Mouse (Mus musculus) hindbrain, embryonic 16.5 days (tissue): Measurements from ENCODE around the gene Lrrc72. TPM values are rescaled to one million over a fixed set of nuclear protein-coding genes. Genes with fewer than 3 reads are reported as not detected.

ENCODE experiments used
- ATAC-seq: fragments of 200-750 bp; cut with Nextera tagmentation; 2 replicates; pipeline ENCODE4 v1.8.0; 2017; ENCODE audit warnings: moderate TSS enrichment, moderate library complexity
- H3K27ac ChIP-seq: fragments of 300-500 bp; sonication (generic); 2 replicates; pipeline ENCODE4 v1.5.1; 2014; ENCODE audit warnings: low read depth, mild to moderate bottlenecking, control low read depth, low read length, moderate library complexity
- H3K27me3 ChIP-seq: fragments of 300-500 bp; sonication (generic); replicated peaks from 2 replicates; pipeline ENCODE4 v1.6.1; 2014; ENCODE audit warnings: low read length; ENCODE audit not compliant: control insufficient read depth, insufficient read depth
- H3K36me3 ChIP-seq: fragments of 300-500 bp; sonication (generic); 2 replicates; pipeline ENCODE4 v1.6.1; 2014; ENCODE audit warnings: mild to moderate bottlenecking, low read length, moderate library complexity, mixed read lengths; ENCODE audit not compliant: control insufficient read depth, insufficient read depth
- H3K4me1 ChIP-seq: fragments of 300-500 bp; sonication (generic); 2 replicates; pipeline ENCODE4 v1.6.1; 2014; ENCODE audit warnings: low read depth, low read length; ENCODE audit not compliant: control insufficient read depth, insufficient read depth
- H3K4me2 ChIP-seq: fragments of 300-500 bp; sonication (generic); 2 replicates; pipeline ENCODE4 v1.6.1; 2014; ENCODE audit warnings: mild to moderate bottlenecking, low read length, control low read depth, moderate library complexity
- H3K4me3 ChIP-seq: fragments of 300-500 bp; sonication (generic); 2 replicates; pipeline ENCODE4 v1.5.1; 2014; ENCODE audit warnings: mild to moderate bottlenecking, low read length, control low read depth, moderate library complexity
- H3K9ac ChIP-seq: fragments of 300-500 bp; sonication (generic); 2 replicates; pipeline ENCODE4 v1.6.1; 2014; ENCODE audit warnings: low read depth, mild to moderate bottlenecking, control low read depth, low read length, moderate library complexity
- H3K9me3 ChIP-seq: fragments of 300-500 bp; sonication (generic); 2 replicates; pipeline ENCODE4 v1.6.1; 2014; ENCODE audit warnings: mild to moderate bottlenecking, low read length, moderate library complexity; ENCODE audit not compliant: control insufficient read depth
- WGBS: fragments of 180-500 bp; shearing (Covaris S2); extraction: QIAGEN DNeasy Blood & Tissue Kit; methylation state at CpG from one replicate; pipeline ENCODE4 v1.1.7; 2014; 5-methylcytosine and 5-hydroxymethylcytosine counted together
- polyA plus RNA-seq: library from polyadenylated mRNA; unstranded; fragments of >200 nt; fragmentation: Nextera tagmentation; extraction: Ambion mirVana; gene quantifications from 2 replicates; pipeline ENCODE4 v1.2.1, GENCODE M21; 2015

The Lrrc72 gene
- not detected in 2 replicates for polyA plus RNA-seq

DNA sequence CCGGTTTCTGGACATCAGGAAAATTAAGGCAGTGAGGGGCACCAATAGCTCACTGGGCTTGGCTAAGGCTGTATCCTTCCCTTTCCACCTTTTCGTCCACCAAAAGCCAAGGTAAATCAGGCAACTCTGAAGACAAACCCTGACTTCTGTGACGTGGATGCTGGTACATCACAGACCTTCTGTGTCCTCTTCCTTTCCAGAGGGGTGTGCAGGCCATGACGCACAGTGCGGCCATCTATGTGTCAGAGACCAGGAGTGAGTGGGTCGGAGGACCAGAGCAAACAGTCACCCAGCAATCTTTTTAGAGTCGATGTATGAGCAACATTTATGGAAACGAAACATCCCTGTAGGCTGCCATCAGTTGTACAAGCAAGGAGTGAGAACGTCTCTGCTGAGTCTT is at the start of gene Lrrc72:
Gene Lrrc72 (minus strand): TSS at position 101 of the 400 bp plus-strand sequence.
- no peak for ATAC-seq
- H3K9ac ChIP-seq = no peak within 1 kb of the TSS
- WGBS = 92% methylated on average over 9 of the region's 9 CpGs

DNA sequence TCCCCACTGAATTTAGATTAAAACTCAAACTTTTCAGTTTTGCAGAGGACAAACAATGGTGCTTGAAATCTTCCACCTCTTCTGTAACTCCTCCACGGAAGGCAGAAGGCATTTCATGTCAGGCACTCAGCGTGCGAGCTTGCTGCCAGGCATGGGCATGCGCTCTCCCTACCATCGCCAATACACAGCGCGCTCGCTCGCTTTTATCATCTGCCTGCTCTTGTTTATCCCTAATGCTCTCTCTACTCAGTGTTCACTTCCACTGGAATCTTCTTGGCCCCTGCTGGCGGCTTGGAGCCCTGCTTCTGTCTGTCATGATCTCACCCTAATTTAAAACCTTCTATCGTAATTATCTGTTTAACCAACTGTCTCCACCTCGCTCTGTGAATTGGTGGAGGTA is 49.1 kb upstream of the Lrrc72 start:
- Histone ChIP-seq H3K4me3 (no peak overlapping the region), H3K36me3 (no peaks in the 10 kb centered on the region), H3K27ac (no peak overlapping the region), H3K27me3 (no peaks in the 10 kb centered on the region), H3K4me2 (no peak overlapping the region), H3K9me3 (no peaks in the 10 kb centered on the region), H3K9ac (no peak overlapping the region), H3K4me1 (no peaks in the 10 kb centered on the region)
- 86% methylated on average over 12 of the region's 12 CpGs for WGBS
- no peak for ATAC-seq

More for the DNA sequence above, at the start of gene Lrrc72:
- no peaks in the 10 kb centered on the region for H3K9me3 ChIP-seq
- H3K4me3 ChIP-seq = no peak within 1 kb of the TSS
- no peaks in the 10 kb centered on the region for H3K27me3 ChIP-seq
- no peak within 1 kb of the TSS for H3K4me2 ChIP-seq
- H3K27ac ChIP-seq = no peak within 1 kb of the TSS
- H3K4me1 ChIP-seq = no peaks in the 10 kb centered on the region
- H3K36me3 ChIP-seq = no peaks in the 10 kb centered on the region

DNA sequence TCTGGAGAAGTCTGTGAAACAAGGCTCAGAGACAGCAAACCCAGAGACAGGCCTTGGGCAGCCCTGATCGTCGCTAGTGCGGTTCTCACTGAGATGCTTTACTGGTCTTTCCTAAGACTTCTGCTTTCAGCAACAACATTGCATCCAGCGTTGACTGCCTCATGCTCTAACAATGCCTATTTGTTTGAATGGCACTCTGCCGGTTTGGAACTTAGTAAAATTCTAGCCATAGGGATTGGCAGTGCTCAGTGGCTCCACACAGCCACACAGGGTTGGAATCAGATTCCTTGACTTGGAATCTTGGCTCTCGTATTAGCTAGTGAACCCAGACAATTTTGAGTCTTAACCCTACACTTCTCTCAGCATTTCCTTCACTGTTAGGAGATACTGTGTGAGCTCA is 38.1 kb upstream of the Lrrc72 start:
- 82% methylated on average over 6 of the region's 6 CpGs for WGBS
- H3K27ac ChIP-seq = no peak overlapping the region
- H3K9me3 ChIP-seq = no peaks in the 10 kb centered on the region
- no peaks in the 10 kb centered on the region for H3K27me3 ChIP-seq
- no peaks in the 10 kb centered on the region for H3K4me1 ChIP-seq
- no peak overlapping the region for H3K4me3 ChIP-seq
- H3K4me2 ChIP-seq = no peak overlapping the region
- H3K36me3 ChIP-seq = no peaks in the 10 kb centered on the region
- no peak for ATAC-seq
- no peak overlapping the region for H3K9ac ChIP-seq

DNA sequence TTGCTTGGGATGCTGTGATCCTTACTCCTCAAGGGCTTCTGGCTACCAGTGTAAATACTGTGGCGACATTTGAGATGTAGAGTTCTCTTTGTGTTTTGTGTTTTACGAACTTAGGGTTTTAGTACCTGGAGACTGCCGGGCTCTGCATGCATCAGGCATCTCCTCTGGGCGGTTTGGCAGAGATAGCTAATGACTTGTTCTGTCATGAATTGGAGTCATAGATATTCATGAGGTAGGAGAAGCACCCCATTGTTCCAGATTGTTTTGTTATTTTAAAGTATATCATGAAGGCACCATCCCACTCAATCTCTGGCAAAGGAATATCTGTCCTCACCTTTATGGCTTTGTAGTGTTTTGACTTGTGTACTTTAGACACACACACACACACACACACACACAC is 37.3 kb upstream of the Lrrc72 start:
- 79% methylated on average over 4 of the region's 4 CpGs for WGBS

DNA sequence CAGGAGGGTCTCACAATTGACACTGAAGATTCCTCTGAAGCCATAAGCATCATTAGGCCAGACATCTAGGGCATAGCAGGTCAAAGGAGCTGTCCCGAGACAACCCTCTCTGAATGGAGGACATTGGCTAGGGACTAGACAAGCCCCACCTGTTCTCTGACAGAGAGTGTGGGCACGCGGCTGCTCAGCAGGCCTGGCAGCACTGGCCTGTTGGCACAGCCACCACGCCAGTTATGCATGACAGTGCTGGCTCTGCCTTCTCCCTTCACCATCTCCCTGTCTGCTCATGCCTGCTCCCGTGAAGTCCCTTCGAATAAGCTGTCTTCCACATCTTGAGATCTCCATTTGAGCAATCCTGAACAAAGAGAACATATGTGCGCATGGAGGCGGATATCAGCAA is 36.4 kb upstream of the Lrrc72 start:
- ATAC-seq = peak; percentile 61
- H3K9ac ChIP-seq = no peak overlapping the region
- no peaks in the 10 kb centered on the region for H3K9me3 ChIP-seq
- WGBS = 81% methylated on average over 8 of the region's 8 CpGs
- H3K4me1 ChIP-seq = no peaks in the 10 kb centered on the region
- H3K27ac ChIP-seq = no peak overlapping the region
- H3K4me3 ChIP-seq = no peak overlapping the region
- no peaks in the 10 kb centered on the region for H3K27me3 ChIP-seq
- no peaks in the 10 kb centered on the region for H3K36me3 ChIP-seq
- H3K4me2 ChIP-seq = no peak overlapping the region

More for the DNA sequence above, 37.3 kb upstream of the Lrrc72 start:
- Histone ChIP-seq H3K27ac (no peak overlapping the region), H3K4me3 (no peak overlapping the region), H3K4me2 (no peak overlapping the region), H3K36me3 (no peaks in the 10 kb centered on the region), H3K4me1 (no peaks in the 10 kb centered on the region), H3K9ac (no peak overlapping the region), H3K9me3 (no peaks in the 10 kb centered on the region), H3K27me3 (no peaks in the 10 kb centered on the region)
- ATAC-seq = no peak

DNA sequence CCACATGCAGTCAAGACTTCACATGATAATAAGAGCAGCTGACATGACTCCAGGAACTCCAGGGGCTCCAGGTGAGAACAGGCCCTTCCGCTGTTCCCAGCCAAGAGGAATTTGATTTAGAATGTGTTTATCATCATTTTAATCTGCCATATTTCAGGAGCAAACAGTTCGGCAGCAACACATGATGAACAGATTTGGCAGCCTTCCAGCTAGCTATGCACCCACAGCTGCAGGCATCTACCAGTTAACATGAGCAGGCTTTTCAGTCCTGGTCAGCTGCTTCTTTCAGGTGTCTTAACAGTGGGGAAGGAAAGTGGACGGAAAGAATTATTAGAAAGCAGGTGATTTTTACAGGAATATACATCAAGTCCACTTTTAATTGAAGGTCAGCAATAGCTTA is 21.6 kb upstream of the Lrrc72 start:
- 56% methylated on average over 3 of the region's 3 CpGs for WGBS
- no peak for ATAC-seq
- Histone ChIP-seq H3K27me3 (no peaks in the 10 kb centered on the region), H3K9me3 (no peaks in the 10 kb centered on the region), H3K4me1 (no peaks in the 10 kb centered on the region), H3K36me3 (no peaks in the 10 kb centered on the region), H3K27ac (no peak overlapping the region), H3K4me3 (no peak overlapping the region), H3K4me2 (no peak overlapping the region), H3K9ac (no peak overlapping the region)

DNA sequence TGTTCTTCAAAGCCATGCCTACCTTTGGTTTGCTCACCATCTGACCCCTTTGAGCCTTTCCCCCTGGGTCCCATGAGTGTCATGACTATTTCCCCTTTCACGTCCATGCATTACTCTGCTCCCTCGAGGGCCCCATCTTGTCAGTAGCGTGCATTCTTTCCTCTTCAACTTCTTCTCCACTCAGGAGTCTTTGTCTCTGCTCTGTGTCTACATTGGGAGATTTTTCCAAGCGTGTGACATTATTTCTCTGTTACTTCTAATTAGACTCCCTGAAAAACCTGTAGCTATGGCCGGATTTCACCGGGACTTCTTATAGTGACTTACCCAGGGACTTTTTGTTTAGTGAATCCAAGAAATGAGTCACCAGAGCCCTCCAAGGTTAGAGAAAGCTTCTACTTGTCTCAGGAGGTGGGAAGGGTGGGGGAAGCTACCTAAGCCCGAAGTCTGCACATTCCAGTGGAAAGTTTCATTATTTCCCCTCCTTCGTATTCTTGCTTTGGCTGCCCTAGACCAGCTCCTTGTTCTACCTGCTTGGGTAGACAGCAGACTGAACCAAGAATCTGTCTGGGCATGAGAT is 14.6 kb upstream of the Lrrc72 start:
- no peak overlapping the region for H3K9ac ChIP-seq
- ATAC-seq = no peak
- no peaks in the 10 kb centered on the region for H3K36me3 ChIP-seq
- no peaks in the 10 kb centered on the region for H3K9me3 ChIP-seq
- H3K4me1 ChIP-seq = no peaks in the 10 kb centered on the region
- 88% methylated on average over 8 of the region's 8 CpGs for WGBS
- no peak overlapping the region for H3K4me2 ChIP-seq
- no peak overlapping the region for H3K4me3 ChIP-seq
- no peaks in the 10 kb centered on the region for H3K27me3 ChIP-seq
- no peak overlapping the region for H3K27ac ChIP-seq

DNA sequence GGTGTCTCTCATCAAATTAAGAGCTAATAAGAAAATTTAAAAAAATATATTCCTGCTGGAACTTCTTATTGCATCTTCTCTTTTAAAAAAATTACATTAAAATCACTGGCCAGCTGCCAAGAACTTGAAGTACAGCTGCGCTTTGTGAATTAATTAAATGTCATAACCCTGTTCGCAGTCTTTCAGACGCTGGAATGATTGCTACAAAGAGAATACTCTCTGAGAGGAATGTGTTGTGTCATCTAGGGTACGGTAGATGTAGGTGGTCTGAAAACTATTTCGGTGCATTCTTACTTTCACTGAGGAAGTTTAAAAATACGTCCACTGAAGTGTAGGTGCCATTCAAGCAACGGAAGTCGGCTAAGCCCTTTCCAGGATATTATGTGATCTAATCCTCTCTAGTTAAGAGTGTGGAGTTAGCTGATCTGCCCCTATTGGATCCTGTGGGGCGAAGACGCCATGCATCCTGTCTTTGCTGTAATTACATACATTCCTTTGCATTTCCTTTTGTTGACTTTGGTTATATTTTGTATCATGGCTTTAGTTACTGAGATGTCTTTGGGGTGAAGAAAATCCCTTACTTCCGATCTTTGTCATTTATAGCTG is 9.0 kb upstream of the Lrrc72 start:
- Histone ChIP-seq H3K4me2 (no peak overlapping the region), H3K36me3 (no peaks in the 10 kb centered on the region), H3K27me3 (no peaks in the 10 kb centered on the region), H3K27ac (no peak overlapping the region), H3K4me3 (no peak overlapping the region), H3K9ac (no peak overlapping the region), H3K4me1 (no peaks in the 10 kb centered on the region), H3K9me3 (no peaks in the 10 kb centered on the region)
- peak; percentile 63; the same call in 1 of the 2 replicates for ATAC-seq
- WGBS = 64% methylated on average over 11 of the region's 11 CpGs

DNA sequence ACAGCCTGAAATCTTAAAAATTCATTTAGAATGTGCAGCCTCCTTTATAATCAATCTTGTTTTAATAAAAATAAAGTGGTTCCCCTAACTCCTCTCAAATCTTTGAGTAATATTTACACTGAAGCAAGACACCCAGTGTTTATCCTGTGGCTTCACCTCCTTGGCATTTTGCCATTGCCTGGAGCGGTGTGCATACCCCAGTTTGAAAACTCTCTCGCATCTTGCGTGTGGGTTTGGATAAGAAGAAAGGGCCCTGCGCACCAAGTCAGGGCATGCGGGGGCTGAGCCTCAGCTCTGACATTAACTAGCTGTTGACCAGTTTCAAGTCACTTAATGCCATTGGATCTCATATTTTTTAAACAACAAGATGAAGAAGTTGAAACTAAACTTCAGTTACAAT is 2.2 kb upstream of the Lrrc72 start:
- H3K4me2 ChIP-seq = no peak overlapping the region
- ATAC-seq = no peak
- 47% methylated on average over 5 of the region's 5 CpGs for WGBS
- no peak overlapping the region for H3K9ac ChIP-seq
- no peaks in the 10 kb centered on the region for H3K9me3 ChIP-seq
- H3K27me3 ChIP-seq = no peaks in the 10 kb centered on the region
- H3K36me3 ChIP-seq = no peaks in the 10 kb centered on the region
- H3K27ac ChIP-seq = no peak overlapping the region
- H3K4me1 ChIP-seq = no peaks in the 10 kb centered on the region
- H3K4me3 ChIP-seq = no peak overlapping the region
